Mouse (Mus musculus) G1E-ER4 (cell line): Measurements from ENCODE around the gene Rnf213. TPM values are rescaled to one million over a fixed set of nuclear protein-coding genes. Genes with fewer than 3 reads are reported as not detected.

Experiments
- GATA1 ChIP-seq: IDR thresholded peaks from one replicate; pipeline ENCODE4 v1.8.0; 2012; ENCODE audit warnings: low read length, inconsistent platforms
- polyA plus RNA-seq: library from polyadenylated mRNA; stranded (reverse); fragments of >175 nt; gene quantifications from 2 replicates; pipeline ENCODE4 v1.2.3, GENCODE M21; 2012

The Rnf213 gene
- polyA plus RNA-seq, 1 experiment: 2.2 TPM

GRCm38 (mm10) chr11:119419327-119420118, 26.6 kb downstream of the Rnf213 start:
- TF ChIP-seq GATA1: no peak

- no peak for TF ChIP-seq GATA1
These were observed 27.5 kb downstream of the Rnf213 start for GRCm38 (mm10) chr11:119420426-119420825.

GRCm38 (mm10) chr11:119427431-119427830, 34.5 kb downstream of the Rnf213 start:
- TF ChIP-seq GATA1: no peak

DNA sequence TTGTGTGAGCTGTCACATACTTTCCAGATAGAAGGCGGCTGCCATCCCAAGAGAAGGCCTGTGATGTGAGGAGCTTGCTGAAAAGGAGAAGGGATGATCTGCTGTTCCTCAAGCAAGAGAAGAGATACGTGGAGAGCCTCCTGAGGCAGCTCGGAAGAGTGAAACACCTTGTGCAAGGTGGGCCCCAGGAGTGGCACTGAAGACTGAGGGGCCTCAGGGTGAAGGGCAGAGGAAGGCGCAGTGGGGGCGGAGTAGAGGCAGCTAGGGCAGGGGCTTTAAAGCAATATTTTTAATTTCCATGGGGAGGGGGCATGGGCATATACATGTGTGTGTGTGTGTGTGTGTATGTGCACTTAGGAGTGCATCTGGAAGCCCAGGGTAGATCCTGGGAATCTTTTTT, 35.1 kb downstream of the Rnf213 start:
- TF ChIP-seq GATA1: no peak

DNA sequence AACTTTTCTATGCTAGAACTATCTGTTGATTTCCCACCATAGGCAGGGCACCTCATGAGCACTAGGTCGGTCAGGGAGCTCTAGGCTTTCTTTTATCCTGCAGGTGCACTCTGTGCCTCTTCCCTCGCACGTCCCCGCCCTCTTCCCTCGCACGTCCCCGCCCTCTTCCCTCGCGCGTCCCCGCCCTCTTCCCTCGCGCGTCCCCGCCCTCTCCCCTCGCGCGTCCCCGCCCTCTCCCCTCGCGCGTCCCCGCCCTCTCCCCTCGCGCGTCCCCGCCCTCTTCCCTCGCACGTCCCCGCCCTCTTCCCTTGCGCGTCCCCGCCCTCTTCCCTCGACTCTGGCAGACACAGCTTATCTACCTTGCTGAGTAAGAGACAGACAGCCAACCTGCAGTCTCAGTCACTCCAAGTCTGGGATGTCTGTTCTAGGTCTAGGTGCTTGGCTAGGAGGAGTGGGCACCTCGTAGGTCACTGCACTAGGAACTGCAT, 35.8 kb downstream of the Rnf213 start:
- TF ChIP-seq GATA1: no peak

DNA sequence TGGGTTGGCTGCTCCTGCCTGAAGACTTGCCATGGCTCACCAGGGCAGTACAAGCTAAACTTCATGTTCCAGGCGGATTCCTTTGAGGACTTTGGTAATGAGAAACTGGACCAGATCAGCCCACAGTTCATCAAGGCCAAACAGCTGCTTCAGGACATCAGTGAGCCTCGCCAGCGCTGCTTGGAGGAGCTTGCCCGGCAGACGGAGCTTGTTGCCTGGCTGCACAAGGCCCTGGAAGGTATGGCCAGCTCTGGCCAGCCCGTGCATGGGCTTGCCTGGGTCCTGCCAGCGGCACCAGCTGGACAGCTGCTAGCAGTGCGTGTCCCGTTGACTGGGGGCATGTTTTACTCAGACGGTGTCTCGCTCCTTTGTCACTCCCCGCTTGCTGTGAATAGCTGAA, 38.6 kb downstream of the Rnf213 start:
- TF ChIP-seq GATA1: no peak

DNA sequence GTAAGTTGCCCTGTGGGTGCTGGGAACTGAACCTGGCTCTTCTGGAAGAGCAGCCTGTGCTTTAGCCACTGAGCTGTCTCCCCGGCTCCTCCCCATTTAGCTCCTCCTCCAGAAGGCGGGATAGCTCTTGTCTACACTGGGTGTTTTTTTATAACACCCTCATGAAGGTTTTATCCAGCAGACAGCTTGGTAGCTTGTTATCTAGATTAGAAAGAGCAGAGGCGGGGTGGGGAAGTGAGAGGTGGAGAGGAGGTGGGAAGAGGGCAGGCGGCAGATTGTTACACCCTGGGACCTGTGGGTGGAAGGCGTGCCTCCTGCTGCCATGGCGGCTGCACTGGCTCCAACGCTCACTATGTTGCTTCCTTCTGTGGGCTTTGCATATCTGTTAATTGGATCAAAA, 39.8 kb downstream of the Rnf213 start:
- no peak for TF ChIP-seq GATA1

GRCm38 (mm10) chr11:119434316-119434715, 41.4 kb downstream of the Rnf213 start:
- no peak for TF ChIP-seq GATA1

GRCm38 (mm10) chr11:119435880-119436872, 43.3 kb downstream of the Rnf213 start:
- no peak for TF ChIP-seq GATA1

DNA sequence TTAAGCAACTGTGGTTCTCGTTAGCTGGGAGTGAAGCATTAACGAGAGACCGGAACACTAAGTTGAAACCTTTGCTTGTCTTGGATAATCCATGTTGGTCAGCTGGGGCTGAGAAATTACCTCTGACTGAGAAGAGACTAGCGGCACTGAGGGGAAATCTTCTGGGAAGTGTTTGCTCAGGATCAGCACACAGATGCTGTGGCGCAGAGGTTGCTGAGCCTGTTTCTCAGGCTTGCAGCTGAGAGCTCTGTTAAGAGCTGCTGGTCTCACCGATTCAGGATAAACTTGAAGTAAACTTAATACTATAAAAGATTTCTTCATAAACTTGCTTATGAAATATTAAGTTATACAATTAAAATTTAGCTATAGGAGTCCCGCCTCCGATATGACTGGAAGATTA, 45.9 kb downstream of the Rnf213 start:
- TF ChIP-seq GATA1: no peak

- TF ChIP-seq GATA1: no peak
These were observed 49.3 kb downstream of the Rnf213 start for GRCm38 (mm10) chr11:119442199-119442598.

GRCm38 (mm10) chr11:119443442-119443841, 50.5 kb downstream of the Rnf213 start:
- no peak for TF ChIP-seq GATA1

GRCm38 (mm10) chr11:119456097-119456496, 63.2 kb downstream of the Rnf213 start:
- no peak for TF ChIP-seq GATA1

DNA sequence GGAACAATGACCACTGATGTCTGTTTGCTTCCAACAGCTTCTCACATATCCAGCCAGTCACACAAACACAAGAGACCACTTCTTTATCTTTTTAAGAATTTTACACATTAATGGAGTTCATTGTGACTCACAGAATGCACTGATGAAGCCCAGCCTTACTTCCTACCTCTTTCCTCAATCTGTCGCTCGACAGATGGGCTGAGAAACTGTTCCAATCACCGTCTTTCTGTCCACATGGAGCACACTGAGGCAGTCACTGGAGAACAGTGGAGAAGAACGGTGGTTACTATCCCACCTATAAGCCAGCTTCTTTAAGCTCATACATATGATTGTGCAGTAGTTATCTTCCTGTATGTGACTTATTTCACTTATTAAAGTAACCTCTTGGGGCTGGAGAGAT, 85.0 kb downstream of the Rnf213 start:
- TF ChIP-seq GATA1: no peak

DNA sequence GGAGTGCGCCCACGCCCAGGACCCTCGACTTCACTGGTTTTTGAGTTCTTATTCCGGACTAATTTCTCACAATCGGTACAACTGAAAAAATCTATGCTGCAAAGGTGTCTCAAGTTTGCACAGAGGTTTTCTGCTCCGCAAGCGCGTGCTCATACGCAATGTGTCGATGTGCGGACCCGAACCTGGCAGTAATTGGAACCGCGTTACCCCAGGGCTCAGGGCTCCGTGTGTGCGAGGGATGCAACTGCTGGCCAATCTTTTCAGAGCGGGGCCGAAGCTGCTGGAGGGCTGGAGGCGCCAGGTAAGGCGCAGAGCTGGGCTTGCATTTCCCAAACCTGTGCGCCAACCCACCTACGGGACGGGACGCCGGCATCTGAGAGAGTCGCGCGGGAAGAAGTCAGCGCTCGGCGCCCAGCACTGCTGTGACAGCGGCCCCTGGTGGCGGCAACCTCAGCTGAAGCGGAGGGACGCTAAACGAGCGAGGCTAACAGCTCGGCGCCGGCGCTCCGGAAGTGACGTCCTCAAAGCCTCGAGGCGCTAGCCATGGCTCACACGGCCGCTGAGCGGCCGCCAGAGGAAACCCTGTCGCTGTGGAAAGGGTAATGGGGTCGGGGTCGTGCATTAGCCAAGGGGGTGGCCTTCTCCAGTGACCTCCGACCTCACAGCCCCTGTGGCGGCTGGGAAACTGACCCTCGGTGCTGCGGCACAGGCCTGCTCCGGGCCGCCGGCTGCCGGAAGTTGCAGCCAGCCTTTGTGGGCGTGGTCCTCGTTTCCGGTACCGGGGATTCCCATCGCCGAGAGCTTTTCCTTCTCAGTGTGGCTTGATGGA, 98.2 kb downstream of the Rnf213 start, which contains the start of gene Endov:
Gene Endov (plus strand): TSS at position 487 of the 829 bp plus-strand sequence.
- no peak for TF ChIP-seq GATA1
